Mouse (Mus musculus): Measurements from ENCODE around the gene Tmem262.

The Tmem262 gene

GRCm38 (mm10) chr19:6104476-6104875 lies 24.6 kb downstream of the Tmem262 start:
- no peak for DNase-seq

- DNase-seq = no peak
Measured at GRCm38 (mm10) chr19:6105586-6105985, 25.8 kb downstream of the Tmem262 start, which contains the start of gene Naaladl1. Naaladl1 (plus strand) TSS chr19:6105782.

DNA sequence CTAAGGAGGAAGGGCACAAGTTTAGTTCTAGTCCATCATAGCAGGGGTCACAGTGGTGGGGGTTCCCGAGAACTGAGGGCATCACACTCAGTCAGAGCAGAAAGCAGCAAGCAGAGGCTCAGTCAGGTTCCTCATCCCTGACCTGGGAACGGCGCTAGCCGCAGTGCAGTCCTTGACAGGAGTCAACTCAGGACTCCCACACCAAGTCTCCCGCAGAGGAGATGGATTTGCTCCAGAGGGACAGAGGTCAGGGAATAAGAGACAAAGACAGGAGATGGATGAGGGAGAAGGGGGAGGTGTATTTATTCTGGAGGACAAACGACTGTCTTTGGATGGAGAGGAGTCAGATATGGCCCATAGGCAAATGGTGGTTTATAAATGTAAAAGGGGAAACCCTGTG lies 33.3 kb downstream of the Tmem262 start:
- DNase-seq = no peak

DNA sequence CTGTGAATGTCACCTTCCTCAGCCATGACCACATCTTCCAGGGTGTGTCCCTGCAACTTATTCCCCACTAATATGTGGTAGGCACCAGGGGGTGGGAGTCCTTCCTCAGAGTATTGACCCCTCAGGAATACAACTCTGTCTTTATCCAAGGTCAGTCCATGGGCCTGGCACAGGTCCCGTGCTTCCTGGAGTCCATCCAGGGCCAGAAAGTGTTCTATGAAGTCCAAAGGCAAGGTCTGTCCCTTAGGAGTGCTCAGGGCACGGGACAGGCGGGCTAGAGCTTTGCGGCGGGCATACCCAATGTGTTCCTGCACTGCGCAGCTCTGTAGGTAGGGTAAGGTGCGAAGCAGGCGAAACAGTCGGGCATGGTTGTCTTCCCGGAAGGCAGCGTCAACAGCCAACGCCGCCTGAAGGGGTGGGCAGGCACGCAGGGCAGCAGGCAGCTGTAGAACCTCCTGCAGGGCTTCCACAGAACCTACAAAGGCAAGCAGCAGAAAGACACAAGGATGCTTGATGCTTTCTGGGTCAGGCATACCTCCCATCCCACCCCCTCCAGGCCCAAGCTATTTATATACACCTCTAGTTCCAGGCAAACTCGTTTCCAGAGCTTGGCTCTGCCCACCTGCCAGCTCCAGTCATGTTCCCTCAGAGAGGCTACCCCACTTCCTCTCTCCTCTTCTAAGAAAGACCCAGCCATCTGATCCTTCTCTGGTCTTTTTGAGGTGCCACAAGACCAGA lies 36.4 kb downstream of the Tmem262 start:
- DNase-seq = no peak

GRCm38 (mm10) chr19:6117346-6117985 lies 37.6 kb downstream of the Tmem262 start:
- DNase-seq = peak; percentile 66

DNA sequence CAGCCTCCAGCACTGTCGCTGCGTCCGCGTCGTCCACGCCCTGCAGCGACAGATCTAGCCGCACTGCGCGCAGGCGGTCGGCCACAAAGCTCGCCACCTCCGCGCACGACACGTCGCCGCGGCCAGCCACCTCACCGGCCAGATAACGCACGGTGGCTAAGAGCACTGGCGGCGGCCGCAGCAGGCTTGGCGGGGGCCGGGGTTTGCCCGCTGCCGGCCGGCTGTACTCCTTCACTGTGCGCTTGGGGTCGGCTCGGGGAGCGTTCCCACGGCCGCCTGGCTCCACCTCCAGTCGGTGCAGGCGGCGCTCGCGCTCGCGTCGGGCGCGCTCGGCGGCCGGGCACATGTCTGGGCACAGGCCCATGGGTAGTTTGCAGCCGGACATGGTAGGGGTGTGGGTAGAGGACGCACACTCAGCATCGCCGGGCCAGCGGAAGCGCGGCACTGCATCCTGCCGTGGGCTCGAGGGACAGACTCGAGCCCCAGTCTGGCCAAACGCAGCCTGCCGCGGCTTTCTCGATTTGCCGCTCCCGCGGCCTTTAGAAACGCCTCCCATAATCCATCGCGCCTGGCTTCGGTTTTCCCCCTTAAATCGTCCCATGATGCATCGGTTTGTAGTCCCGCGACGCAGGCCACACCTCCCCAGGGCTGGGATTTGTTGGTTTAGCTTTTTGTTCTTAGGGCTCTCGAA lies 38.3 kb downstream of the Tmem262 start, which contains the start of gene Sac3d1:
Sac3d1 (minus strand) TSS at position 665 of the 691 bp plus-strand sequence.
- peak; percentile 89 for DNase-seq

GRCm38 (mm10) chr19:6118677-6119185 lies 38.9 kb downstream of the Tmem262 start:
- DNase-seq = peak; percentile 43

DNA sequence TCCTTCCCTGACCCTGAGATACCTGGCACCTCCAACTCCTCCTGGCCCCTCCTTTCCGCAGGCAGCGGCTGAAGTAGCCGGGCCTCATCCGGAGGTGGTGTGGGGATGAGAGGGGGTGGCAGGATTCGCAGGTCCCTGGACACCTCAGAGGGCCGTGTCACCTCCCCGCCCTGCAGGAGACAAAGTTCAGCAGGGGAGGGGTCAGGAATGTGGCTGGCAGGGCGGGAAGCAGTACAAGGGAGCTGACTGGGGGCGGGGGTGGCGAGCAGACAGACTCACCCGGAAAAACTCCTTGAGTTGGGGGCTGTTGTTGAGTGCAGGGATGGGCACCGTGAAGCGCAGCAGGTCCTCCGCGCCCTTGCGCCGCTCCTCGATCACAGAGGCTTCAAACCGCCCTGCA lies 41.9 kb downstream of the Tmem262 start:
- no peak for DNase-seq

DNA sequence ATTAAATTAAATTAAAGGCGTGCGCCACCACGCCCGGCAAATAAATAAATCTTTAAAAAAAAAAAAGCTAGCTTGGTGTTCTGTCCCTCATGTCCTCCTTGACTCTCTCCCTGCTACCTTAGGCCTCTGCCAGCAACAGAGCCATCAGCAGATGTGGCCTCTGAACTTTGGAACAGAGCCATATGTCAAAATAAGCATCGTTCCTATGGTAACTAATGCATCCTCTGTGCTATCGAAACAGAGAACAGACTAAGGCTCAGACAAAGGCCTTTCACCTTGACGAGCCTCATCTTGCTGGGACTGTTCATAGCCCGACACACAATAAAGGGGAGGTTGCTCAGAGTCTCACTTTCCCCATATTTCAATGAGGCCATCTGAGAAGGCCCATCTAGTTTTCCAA lies 43.5 kb downstream of the Tmem262 start:
- DNase-seq = no peak

- DNase-seq = no peak
Measured at GRCm38 (mm10) chr19:6124898-6125297, 45.1 kb downstream of the Tmem262 start.

DNA sequence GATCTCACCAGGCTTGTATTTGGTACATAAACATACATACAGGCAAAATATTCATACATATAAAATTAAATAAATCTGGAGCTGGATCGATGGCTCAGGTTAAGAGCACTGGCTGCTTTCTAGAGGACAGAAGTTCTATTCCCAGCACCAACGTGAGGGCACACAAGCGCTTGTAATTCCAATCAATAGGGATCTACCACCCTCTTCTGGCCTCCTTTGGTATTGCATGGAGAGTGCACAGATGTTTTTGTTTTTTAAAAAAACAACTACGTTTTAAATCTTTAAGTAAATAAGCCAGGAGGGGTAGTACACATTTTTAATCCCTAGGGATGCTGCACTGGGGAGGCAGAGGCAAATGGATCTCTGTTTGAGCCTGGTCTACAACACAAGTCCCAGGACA lies 46.5 kb downstream of the Tmem262 start:
- DNase-seq = peak; percentile 73

- no peak for DNase-seq
Measured at GRCm38 (mm10) chr19:6126789-6127580, 47.2 kb downstream of the Tmem262 start.

DNA sequence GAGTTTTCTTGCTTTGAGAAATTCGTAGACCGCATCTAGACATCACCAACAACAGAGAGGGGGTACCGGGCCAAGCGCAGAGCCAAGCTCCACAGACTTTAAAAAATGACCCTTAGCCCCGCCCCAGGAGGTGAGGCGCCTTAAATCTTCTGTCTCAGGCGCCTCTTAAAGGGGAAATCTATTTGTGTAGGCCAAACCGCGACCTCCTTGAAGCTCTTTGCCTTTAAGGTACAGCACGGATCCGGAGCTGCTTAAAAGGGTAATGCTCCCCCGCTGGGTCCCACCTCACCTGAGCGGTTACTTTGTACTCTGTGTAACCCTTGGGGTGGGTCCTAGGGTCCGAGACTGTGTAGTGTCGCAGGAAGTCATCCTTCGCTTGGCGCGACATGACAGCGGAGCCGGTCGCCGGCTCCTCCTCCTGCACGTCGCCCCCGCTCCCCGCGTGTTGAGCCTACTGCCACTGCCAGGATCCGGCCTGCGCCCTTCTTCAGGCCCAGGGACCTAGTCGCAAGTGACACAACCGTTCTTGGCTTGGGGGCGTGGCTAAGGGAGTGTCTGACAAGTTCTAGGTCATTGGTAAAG lies 48.0 kb downstream of the Tmem262 start, which contains the start of gene Snx15:
Snx15 (minus strand) TSS at position 545 of the 582 bp plus-strand sequence.
- DNase-seq = peak; percentile 97

Measured in thymus, postnatal 4 days (tissue).